Mouse (Mus musculus) embryonic facial prominence, embryonic 15.5 days (tissue): ENCODE results near the gene Erc1. TPM values are rescaled to one million over a fixed set of nuclear protein-coding genes. Genes with fewer than 3 reads are reported as not detected.
A peak's percentile ranks its signal among the peaks of the same experiment; 100 is the strongest.
"Not testable (repeated sequence)": the region's sequence is repeated elsewhere in the genome, so short reads cannot be mapped to it uniquely, and the experiment has no call there.

Experiments
- ATAC-seq: fragments of 200-750 bp; cut with Nextera tagmentation; 2 replicates; pipeline ENCODE4 v1.8.0; 2017; ENCODE audit warnings: low read depth, moderate TSS enrichment; ENCODE audit not compliant: insufficient number of reproducible peaks, low FRiP score, low TSS enrichment
- H3K27ac ChIP-seq: fragments of 300-500 bp; sonication (generic); replicated peaks from 2 replicates; pipeline ENCODE4 v1.5.1; 2015; ENCODE audit warnings: mild to moderate bottlenecking, inconsistent platforms
- H3K27me3 ChIP-seq: fragments of 300-500 bp; sonication (generic); 2 replicates; pipeline ENCODE4 v1.6.1; 2015; ENCODE audit warnings: inconsistent platforms
- H3K36me3 ChIP-seq: fragments of 300-500 bp; sonication (generic); 2 replicates; pipeline ENCODE4 v1.6.1; 2015; ENCODE audit warnings: mild to moderate bottlenecking, inconsistent platforms
- H3K4me1 ChIP-seq: fragments of 300-500 bp; sonication (generic); 2 replicates; pipeline ENCODE4 v1.6.1; 2015; ENCODE audit warnings: inconsistent platforms
- H3K4me2 ChIP-seq: fragments of 300-500 bp; sonication (generic); replicated peaks from 2 replicates; pipeline ENCODE4 v1.6.1; 2015; ENCODE audit warnings: mild to moderate bottlenecking, inconsistent platforms
- H3K4me3 ChIP-seq: fragments of 300-500 bp; sonication (generic); replicated peaks from 2 replicates; pipeline ENCODE4 v1.5.1; 2015; ENCODE audit warnings: mild to moderate bottlenecking, inconsistent platforms
- H3K9ac ChIP-seq: fragments of 300-500 bp; sonication (generic); 2 replicates; pipeline ENCODE4 v1.6.1; 2015; ENCODE audit warnings: inconsistent platforms
- H3K9me3 ChIP-seq: fragments of 300-500 bp; sonication (generic); replicated peaks from 2 replicates; pipeline ENCODE4 v1.6.1; 2016; ENCODE audit warnings: inconsistent platforms
- WGBS: fragments of 180-500 bp; shearing (Covaris S2); methylation state at CpG from one replicate; pipeline ENCODE4 v1.1.7; 2015; 5-methylcytosine and 5-hydroxymethylcytosine counted together
- polyA plus RNA-seq: library from polyadenylated mRNA; unstranded; fragments of >200 nt; fragmentation: Nextera tagmentation; extraction: Ambion mirVana; gene quantifications from 2 replicates; pipeline ENCODE4 v1.2.1, GENCODE M21; 2015

The Erc1 gene
- polyA plus RNA-seq, 1 experiment from 2014 or later: 19.2 TPM

- ATAC-seq: no peak; the same call in none of the 2 replicates
- Histone ChIP-seq H3K27me3 (no peaks in the 10 kb centered on the region), H3K4me1 (peaks cover 16% of the 10 kb centered on the region), H3K4me2 (peak overlapping the region; percentile 76), H3K9ac (peak overlapping the region; percentile 60), H3K27ac (peak overlapping the region; percentile 93), H3K9me3 (no peaks in the 10 kb centered on the region), H3K4me3 (peak overlapping the region; percentile 92), H3K36me3 (no peaks in the 10 kb centered on the region)
- WGBS: 0% methylated on average over 39 of the region's 40 CpGs
Observed at GRCm38 (mm10) chr6:119847518-119848033, 391 bp downstream of the Erc1 start.

GRCm38 (mm10) chr6:119846751-119847517 is 1.0 kb downstream of the Erc1 start:
- peak overlapping the region; percentile 93; the same call in 1 of the 2 replicates for H3K27ac ChIP-seq
- H3K4me3 ChIP-seq: peak overlapping the region; percentile 92
- H3K9me3 ChIP-seq: no peaks in the 10 kb centered on the region
- peaks cover 16% of the 10 kb centered on the region for H3K4me1 ChIP-seq
- H3K36me3 ChIP-seq: no peaks in the 10 kb centered on the region
- no peaks in the 10 kb centered on the region for H3K27me3 ChIP-seq
- H3K9ac ChIP-seq: peak overlapping the region; percentile 60; the same call in 1 of the 2 replicates
- ATAC-seq: no peak
- WGBS: 23% methylated on average over 11 of the region's 11 CpGs
- peak overlapping the region; percentile 76 for H3K4me2 ChIP-seq

GRCm38 (mm10) chr6:119829951-119830350 is 18.0 kb downstream of the Erc1 start:
- no peak overlapping the region for H3K4me3 ChIP-seq
- ATAC-seq: no peak
- no peaks in the 10 kb centered on the region for H3K9me3 ChIP-seq
- no peaks in the 10 kb centered on the region for H3K27me3 ChIP-seq
- 0 out of 2 replicates have a peak, but pooled peaks cover 3% of the 10 kb centered on the region for H3K4me1 ChIP-seq
- no peak overlapping the region for H3K9ac ChIP-seq
- H3K4me2 ChIP-seq: no peak overlapping the region
- no peaks in the 10 kb centered on the region for H3K36me3 ChIP-seq
- no peak overlapping the region for H3K27ac ChIP-seq
- 79% methylated on average over 5 of the region's 5 CpGs for WGBS

GRCm38 (mm10) chr6:119828165-119828564 is 19.8 kb downstream of the Erc1 start:
- no peaks in the 10 kb centered on the region for H3K27me3 ChIP-seq
- no peak overlapping the region for H3K27ac ChIP-seq
- 0 out of 2 replicates have a peak, but pooled peaks cover 7% of the 10 kb centered on the region for H3K36me3 ChIP-seq
- H3K4me2 ChIP-seq: no peak overlapping the region
- 94% methylated on average over 1 of the region's 1 CpGs for WGBS
- no peak overlapping the region for H3K9ac ChIP-seq
- no peak for ATAC-seq
- H3K4me3 ChIP-seq: no peak overlapping the region
- no peaks in the 10 kb centered on the region for H3K9me3 ChIP-seq
- H3K4me1 ChIP-seq: 0 out of 2 replicates have a peak, but pooled peaks cover 3% of the 10 kb centered on the region

- H3K36me3 ChIP-seq: 0 out of 2 replicates have a peak, but pooled peaks cover 7% of the 10 kb centered on the region
- no peak overlapping the region for H3K9ac ChIP-seq
- H3K27me3 ChIP-seq: no peaks in the 10 kb centered on the region
- H3K4me3 ChIP-seq: no peak overlapping the region
- ATAC-seq: no peak
- H3K4me1 ChIP-seq: 0 out of 2 replicates have a peak, but pooled peaks cover 3% of the 10 kb centered on the region
- no peak overlapping the region for H3K27ac ChIP-seq
- H3K9me3 ChIP-seq: no peaks in the 10 kb centered on the region
- no peak overlapping the region for H3K4me2 ChIP-seq
- WGBS: 81% methylated on average over 4 of the region's 4 CpGs
Observed at GRCm38 (mm10) chr6:119826701-119827100, 21.3 kb downstream of the Erc1 start.

GRCm38 (mm10) chr6:119822216-119822615 is 25.8 kb downstream of the Erc1 start:
- H3K36me3 ChIP-seq: 0 out of 2 replicates have a peak, but pooled peaks cover 7% of the 10 kb centered on the region
- no peak overlapping the region for H3K4me3 ChIP-seq
- no peak overlapping the region for H3K4me2 ChIP-seq
- H3K9me3 ChIP-seq: no peaks in the 10 kb centered on the region
- 71% methylated on average over 1 of the region's 1 CpGs for WGBS
- no peaks in the 10 kb centered on the region for H3K27me3 ChIP-seq
- H3K4me1 ChIP-seq: 0 out of 2 replicates have a peak, but pooled peaks cover 3% of the 10 kb centered on the region
- H3K27ac ChIP-seq: no peak overlapping the region
- ATAC-seq: no peak
- H3K9ac ChIP-seq: no peak overlapping the region

- ATAC-seq: no peak
- 92% methylated on average over 1 of the region's 1 CpGs for WGBS
- H3K9ac ChIP-seq: no peak overlapping the region
- H3K9me3 ChIP-seq: no peaks in the 10 kb centered on the region
- no peak overlapping the region for H3K4me2 ChIP-seq
- H3K4me1 ChIP-seq: no peaks in the 10 kb centered on the region
- H3K27me3 ChIP-seq: no peaks in the 10 kb centered on the region
- 0 out of 2 replicates have a peak, but pooled peaks cover 7% of the 10 kb centered on the region for H3K36me3 ChIP-seq
- no peak overlapping the region for H3K4me3 ChIP-seq
- H3K27ac ChIP-seq: no peak overlapping the region
Observed at GRCm38 (mm10) chr6:119821158-119821557, 26.8 kb downstream of the Erc1 start.

GRCm38 (mm10) chr6:119818541-119818940 is 29.4 kb downstream of the Erc1 start:
- H3K4me1 ChIP-seq: no peaks in the 10 kb centered on the region
- H3K36me3 ChIP-seq: no peaks in the 10 kb centered on the region
- no peak overlapping the region for H3K9ac ChIP-seq
- no peak for ATAC-seq
- no peaks in the 10 kb centered on the region for H3K27me3 ChIP-seq
- H3K4me2 ChIP-seq: no peak overlapping the region
- H3K9me3 ChIP-seq: no peaks in the 10 kb centered on the region
- H3K4me3 ChIP-seq: no peak overlapping the region
- no peak overlapping the region for H3K27ac ChIP-seq
- WGBS: 89% methylated on average over 4 of the region's 4 CpGs

- H3K9me3 ChIP-seq: no peaks in the 10 kb centered on the region
- H3K27ac ChIP-seq: no peak overlapping the region
- H3K27me3 ChIP-seq: no peaks in the 10 kb centered on the region
- ATAC-seq: no peak
- no peaks in the 10 kb centered on the region for H3K36me3 ChIP-seq
- no peaks in the 10 kb centered on the region for H3K4me1 ChIP-seq
- H3K4me3 ChIP-seq: no peak overlapping the region
- H3K9ac ChIP-seq: no peak overlapping the region
- 36% methylated on average over 4 of the region's 4 CpGs for WGBS
- H3K4me2 ChIP-seq: no peak overlapping the region
Observed at GRCm38 (mm10) chr6:119815426-119815825, 32.5 kb downstream of the Erc1 start.

GRCm38 (mm10) chr6:119813055-119813454 is 34.9 kb downstream of the Erc1 start:
- not testable (repeated sequence) for H3K4me3 ChIP-seq, H3K4me2 ChIP-seq, H3K9me3 ChIP-seq, ATAC-seq, H3K27me3 ChIP-seq, H3K4me1 ChIP-seq, H3K9ac ChIP-seq, H3K36me3 ChIP-seq, H3K27ac ChIP-seq

- no peak overlapping the region for H3K4me3 ChIP-seq
- H3K4me1 ChIP-seq: no peaks in the 10 kb centered on the region
- H3K27ac ChIP-seq: no peak overlapping the region
- no peak overlapping the region for H3K9ac ChIP-seq
- no peaks in the 10 kb centered on the region for H3K9me3 ChIP-seq
- H3K36me3 ChIP-seq: no peaks in the 10 kb centered on the region
- no peak for ATAC-seq
- H3K4me2 ChIP-seq: no peak overlapping the region
- 73% methylated on average over 2 of the region's 2 CpGs for WGBS
- H3K27me3 ChIP-seq: no peaks in the 10 kb centered on the region
Observed at GRCm38 (mm10) chr6:119808726-119809505, 39.1 kb downstream of the Erc1 start.
